Mouse (Mus musculus) adrenal gland, adult 18-20 months (tissue): ENCODE measurements around the gene Vmn1r82. TPM values are rescaled to one million over a fixed set of nuclear protein-coding genes. Genes with fewer than 3 reads are reported as not detected.

Experiments
- DNase-seq, 2 experiments: peaks; one replicate each; pipeline ENCODE4 v3.0.0; 2021 to 2022; ENCODE audit warnings: low spot score in 2 of 2
- long read RNA-seq, 2 experiments: library from polyadenylated mRNA; stranded (forward); transcript quantifications; one replicate each; pipeline ENCODE4 v2.0.0; 2021
- total RNA-seq, 2 experiments: library from RNA; stranded (reverse); gene quantifications; 1 replicate in 1 of 2; 2 replicates in 1 of 2; pipeline ENCODE4 v1.2.3; 2021

The Vmn1r82 gene
- total RNA-seq = not detected
- long read RNA-seq, experiment 1 = 0 reads
- long read RNA-seq, experiment 2 = 0 reads

DNA sequence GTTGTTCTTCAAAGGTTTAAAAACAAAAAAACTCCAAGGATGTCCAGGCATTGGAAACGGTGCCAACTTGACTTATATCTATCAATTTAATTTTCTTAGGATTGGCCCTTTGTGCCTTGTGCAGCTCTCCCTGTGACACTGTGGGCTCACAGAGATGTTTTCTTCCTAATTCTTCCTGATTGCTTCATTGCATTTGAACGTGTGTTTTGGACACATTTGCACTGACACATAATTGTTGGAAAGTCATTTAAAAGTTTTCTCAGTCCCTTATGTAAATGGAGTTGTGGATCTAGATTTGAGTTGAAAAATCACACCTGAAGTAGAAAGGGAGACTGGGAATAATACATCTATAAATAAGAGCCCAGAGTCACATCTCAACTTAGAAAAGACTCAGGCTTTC, at the start of gene Vmn1r82:
Gene Vmn1r82 (plus strand): TSS at position 301 of the 400 bp plus-strand sequence.
- no peak for DNase-seq

DNA sequence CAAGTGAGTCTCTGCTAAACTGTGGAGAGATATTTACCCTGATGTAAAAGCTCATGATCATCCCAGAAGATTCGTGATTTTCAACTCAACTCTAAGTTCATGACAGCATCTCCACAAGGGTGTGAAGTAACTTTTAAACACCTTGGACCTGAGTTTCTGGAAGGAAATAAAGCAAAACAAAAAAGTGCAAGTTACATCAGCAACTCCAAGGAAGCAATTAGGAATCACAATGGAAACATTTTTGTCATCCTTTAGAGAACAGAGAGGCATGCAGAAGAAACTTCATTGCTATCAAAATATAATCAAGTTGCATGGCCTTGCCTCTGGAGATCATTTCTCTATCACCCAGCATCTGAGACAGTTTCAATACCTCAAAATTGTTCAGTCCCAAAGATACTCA, 32.1 kb upstream of the Vmn1r82 start, which contains the start of gene Vmn1r81:
Gene Vmn1r81 (minus strand): TSS at position 101 of the 400 bp plus-strand sequence.
- no peak for DNase-seq

DNA sequence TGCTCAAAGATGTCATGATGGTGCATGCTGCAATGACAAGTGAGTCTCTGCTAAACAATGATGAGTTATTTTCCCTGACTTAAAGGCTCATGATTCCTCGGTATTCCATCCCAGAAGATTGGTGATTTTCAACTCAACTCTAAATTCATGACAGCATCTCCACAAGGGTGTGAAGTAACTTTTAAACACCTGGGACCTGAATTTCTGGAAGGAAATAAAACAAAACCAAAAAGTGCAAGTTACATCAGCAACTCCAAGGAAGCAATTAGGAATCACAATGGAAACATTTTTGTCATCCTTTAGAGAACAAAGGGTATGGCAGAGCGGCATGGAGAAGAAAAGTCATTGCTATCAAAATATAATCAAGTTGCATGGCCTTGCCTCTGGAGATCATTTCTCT, 29.2 kb downstream of the Vmn1r82 start, which contains the start of gene Vmn1r83:
Gene Vmn1r83 (minus strand): TSS at position 101 of the 400 bp plus-strand sequence.
- DNase-seq = no peak

Other genes starting within 250 kb of the Vmn1r82 start
- not detected for gene Vmn1r78, start 150.2 kb upstream of the Vmn1r82 start, total RNA-seq
- not detected for gene Vmn1r79, start 129.2 kb upstream of the Vmn1r82 start, total RNA-seq
- not detected for gene Vmn1r80, start 111.1 kb upstream of the Vmn1r82 start, total RNA-seq
- not detected for gene Vmn1r81, start 32.2 kb upstream of the Vmn1r82 start, total RNA-seq
- not detected for gene Vmn1r83, start 29.1 kb downstream of the Vmn1r82 start, total RNA-seq
- not detected for gene Vmn1r84, start 68.8 kb downstream of the Vmn1r82 start, total RNA-seq
- 1 to 10 TPM; 3.7 to 5.3 TPM for gene Zfp551, start 122.3 kb downstream of the Vmn1r82 start, total RNA-seq
- gene Zfp606, start 177.9 kb downstream of the Vmn1r82 start, total RNA-seq = 1 to 10 TPM; 7.4 to 9.2 TPM
- not detected for gene 2900092C05Rik, start 212.1 kb downstream of the Vmn1r82 start, total RNA-seq